Mouse (Mus musculus): ENCODE measurements around the gene Slc16a1.
A peak's percentile ranks its signal among the peaks of the same experiment; 100 is the strongest.

Gene Slc16a1

DNA sequence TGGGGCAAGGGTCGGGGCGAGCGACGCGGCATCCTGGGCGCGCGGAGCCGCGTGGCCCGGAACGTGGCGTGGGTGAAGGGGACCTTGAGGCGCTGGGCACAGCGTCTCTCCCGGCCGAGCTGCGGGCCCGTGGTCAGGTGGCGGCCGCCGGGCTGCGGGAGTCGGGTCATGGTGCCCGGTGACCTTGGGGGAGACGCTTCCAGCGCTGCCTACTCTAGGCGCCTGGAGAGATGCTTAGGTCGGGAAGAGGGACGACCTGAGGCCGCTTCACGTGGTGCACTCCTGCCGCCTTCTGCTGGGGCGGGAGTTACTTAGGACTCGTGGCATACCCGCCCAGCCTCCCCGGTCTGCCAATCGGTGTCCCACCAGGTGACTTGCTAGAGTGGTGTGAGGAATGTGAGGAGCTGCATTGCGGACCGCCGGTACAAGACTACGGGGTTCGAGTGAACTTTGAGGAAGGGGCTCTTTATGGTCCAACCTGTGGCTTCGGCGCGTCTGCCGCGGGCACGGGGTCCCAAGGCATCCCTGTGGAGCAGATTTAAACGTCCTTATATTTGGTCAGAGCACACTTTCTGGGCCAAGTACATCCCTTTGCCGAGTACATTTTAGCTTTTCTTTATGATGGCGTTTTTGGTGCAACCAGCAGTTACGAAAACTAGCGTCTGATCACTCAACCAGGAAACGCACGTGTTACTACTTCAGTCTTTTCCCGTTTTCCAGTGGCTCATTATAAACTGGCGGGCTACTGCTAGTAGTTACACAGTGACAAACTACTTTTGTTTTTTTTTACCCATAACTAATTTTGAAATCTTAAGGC, 672 bp downstream of the Slc16a1 start:
- DNase-seq (ENCODE audit: low spot score in 2 of 2) = peak; percentile 30 to 37

GRCm38 (mm10) chr3:104639749-104640368, 1.4 kb downstream of the Slc16a1 start:
- no peak for DNase-seq (ENCODE audit: low spot score in 2 of 2)

DNA sequence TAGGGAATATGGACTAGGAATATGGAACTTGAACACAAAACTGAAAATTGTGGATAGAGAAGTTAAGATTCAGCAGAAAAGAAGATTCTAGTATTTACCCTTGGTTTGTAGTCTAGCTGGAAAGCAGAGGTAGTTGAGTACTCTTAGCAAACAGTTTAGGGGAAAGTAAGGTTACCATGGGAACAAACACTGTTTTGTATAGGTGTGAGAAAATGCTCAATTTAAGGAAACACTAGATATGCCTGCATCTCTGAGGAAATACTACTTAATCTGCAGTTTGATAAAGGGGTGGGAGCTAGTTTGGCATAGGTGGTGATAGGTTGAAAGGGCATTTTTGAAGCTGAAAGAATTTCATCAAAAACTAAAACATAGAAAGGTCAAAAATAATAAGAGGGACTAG, 2.4 kb downstream of the Slc16a1 start:
- DNase-seq (ENCODE audit: low spot score in 2 of 2) = peak in 1 of 2 experiments; percentile 22

- no peak for DNase-seq (ENCODE audit: low spot score in 2 of 2)
Observed at GRCm38 (mm10) chr3:104641313-104641712, 2.8 kb downstream of the Slc16a1 start.

GRCm38 (mm10) chr3:104643113-104643512, 4.6 kb downstream of the Slc16a1 start:
- no peak for DNase-seq (ENCODE audit: low spot score in 2 of 2)

DNA sequence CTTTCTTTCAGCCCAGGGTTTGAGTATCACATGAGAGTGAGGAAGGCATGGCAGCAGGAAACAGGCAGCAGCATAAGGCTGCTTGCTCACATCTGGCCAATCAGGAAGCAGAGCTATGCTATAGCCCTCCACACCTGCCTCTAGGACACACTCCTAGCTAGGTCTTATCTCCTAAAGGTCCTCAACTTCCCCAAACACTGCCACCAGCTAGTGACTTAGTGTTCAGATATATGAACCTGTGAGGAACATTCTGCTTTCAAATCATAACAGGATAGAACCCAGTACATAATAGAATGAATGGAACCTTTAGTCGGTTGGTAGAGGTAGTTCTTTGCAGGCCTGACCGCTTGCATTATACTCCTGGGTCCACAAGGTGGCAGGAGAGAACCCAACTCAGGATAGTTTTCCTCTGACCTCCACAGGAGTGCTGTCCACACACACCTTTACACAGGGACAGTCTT, 5.4 kb downstream of the Slc16a1 start:
- DNase-seq (ENCODE audit: low spot score in 2 of 2) = peak; percentile 38 to 53

GRCm38 (mm10) chr3:104644371-104644770, 5.9 kb downstream of the Slc16a1 start:
- no peak for DNase-seq (ENCODE audit: low spot score in 2 of 2)

- DNase-seq (ENCODE audit: low spot score in 2 of 2) = no peak
Observed at GRCm38 (mm10) chr3:104654219-104654618, 15.8 kb downstream of the Slc16a1 start.

- DNase-seq (ENCODE audit: low spot score in 2 of 2) = no peak
Observed at GRCm38 (mm10) chr3:104654921-104655320, 16.5 kb downstream of the Slc16a1 start.

DNA sequence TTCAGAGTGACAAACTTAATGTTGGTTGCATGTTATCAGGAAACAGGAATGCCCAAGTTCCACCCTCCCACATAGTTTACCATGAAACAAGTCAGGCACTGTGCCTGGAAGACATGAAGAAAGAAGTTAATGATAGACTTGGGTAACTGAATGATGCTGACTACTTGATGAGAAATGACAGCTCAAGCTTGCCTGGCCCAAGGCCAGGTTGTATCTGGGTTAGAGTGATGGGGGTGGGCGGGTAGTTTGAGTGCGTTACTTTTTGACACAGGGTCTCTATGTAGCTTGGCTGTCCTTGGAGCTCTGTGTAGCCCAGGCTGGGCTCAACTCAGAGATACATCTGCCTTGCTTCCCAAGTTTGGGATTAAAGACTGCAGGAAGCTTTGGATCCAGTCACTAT, 20.2 kb downstream of the Slc16a1 start:
- no peak for DNase-seq (ENCODE audit: low spot score in 2 of 2)

GRCm38 (mm10) chr3:104659758-104660157, 21.3 kb downstream of the Slc16a1 start:
- DNase-seq (ENCODE audit: low spot score in 2 of 2) = no peak

GRCm38 (mm10) chr3:104660522-104660921, 22.1 kb downstream of the Slc16a1 start:
- DNase-seq (ENCODE audit: low spot score in 2 of 2) = no peak

- DNase-seq (ENCODE audit: low spot score in 2 of 2) = no peak
Observed at GRCm38 (mm10) chr3:104662007-104662406, 23.5 kb downstream of the Slc16a1 start.

DNA sequence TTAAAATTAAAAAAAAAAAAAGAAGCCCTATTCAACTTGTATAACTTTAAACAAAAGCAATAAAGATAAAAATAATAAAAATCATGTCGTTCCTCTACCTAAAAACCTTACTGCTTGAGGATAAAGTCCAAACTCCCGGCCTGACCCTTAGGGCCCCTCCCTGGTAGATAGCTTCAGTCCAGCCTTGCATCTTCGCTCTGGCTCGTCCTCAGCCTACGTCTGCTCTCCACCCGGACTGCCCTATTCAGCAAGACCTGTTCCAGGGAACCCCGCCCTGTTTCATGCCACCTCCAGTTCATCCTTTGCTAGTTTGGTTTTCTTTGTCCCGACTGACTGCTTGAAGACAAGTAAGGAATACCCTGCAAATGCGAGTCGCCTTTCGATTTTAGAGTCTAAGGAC, 24.5 kb downstream of the Slc16a1 start:
- DNase-seq (ENCODE audit: low spot score in 2 of 2) = no peak

DNA sequence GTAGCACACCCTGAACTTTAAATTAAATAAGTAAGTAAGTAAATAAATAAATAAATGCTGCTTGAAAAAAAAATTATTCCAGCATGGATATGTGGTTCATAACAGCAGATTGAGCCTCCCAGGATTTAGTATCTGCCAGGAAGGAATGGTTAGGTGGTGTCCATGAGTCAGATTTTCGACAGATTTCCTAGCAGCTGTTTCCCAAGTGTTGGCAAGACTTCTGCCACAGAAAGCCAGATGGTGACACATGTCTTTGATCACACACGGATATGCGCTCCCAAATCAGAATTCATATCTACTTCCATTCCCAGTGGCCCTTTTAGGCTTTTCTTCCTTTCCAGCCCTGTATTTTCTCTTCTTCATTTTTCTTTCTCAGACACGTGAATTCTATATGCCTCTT, 28.5 kb downstream of the Slc16a1 start:
- DNase-seq (ENCODE audit: low spot score in 2 of 2) = no peak

DNA sequence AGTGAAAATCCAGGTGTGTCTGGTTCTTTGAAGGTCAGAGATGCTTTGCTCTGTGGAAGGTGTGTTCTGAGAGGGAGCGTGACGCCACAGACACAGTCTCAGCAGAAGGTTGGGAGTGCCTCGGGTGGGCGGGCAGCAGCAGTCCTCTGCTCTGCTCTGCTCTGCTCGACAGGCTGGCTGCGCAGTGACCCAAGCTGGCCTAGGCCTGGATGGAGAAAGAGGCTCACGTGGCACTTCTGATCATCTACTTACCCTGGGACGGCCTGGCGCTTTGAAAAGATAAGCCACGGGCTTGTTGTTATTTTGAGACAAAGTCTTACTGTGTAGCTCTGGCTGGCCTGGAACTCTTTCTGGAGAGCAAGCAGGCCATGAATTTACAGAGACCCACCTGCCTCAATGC, 29.0 kb downstream of the Slc16a1 start:
- no peak for DNase-seq (ENCODE audit: low spot score in 2 of 2)

- no peak for DNase-seq (ENCODE audit: low spot score in 2 of 2)
Observed at GRCm38 (mm10) chr3:104668989-104669388, 30.5 kb downstream of the Slc16a1 start.

DNA sequence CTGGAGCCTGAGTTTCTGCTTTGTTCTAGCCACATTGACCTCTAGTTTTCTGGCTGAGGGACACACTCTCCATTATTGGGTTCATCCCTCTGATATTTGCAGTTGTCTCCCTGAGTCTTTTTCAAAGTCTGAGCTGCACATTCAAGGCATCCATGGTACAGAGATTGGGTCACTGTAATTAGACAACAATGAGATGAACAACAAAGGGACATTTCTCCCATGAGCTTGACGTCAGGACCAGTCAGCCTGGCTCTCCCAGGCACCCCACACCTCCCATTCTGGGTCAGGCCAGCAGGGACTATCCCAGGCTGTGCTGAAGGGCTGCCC, 31.4 kb downstream of the Slc16a1 start:
- no peak for DNase-seq (ENCODE audit: low spot score in 2 of 2)

- DNase-seq (ENCODE audit: low spot score in 2 of 2) = peak in 1 of 2 experiments; percentile 5
Observed at GRCm38 (mm10) chr3:104670183-104671020, 31.9 kb downstream of the Slc16a1 start.

GRCm38 (mm10) chr3:104671543-104671942, 33.1 kb downstream of the Slc16a1 start:
- no peak for DNase-seq (ENCODE audit: low spot score in 2 of 2)

DNA sequence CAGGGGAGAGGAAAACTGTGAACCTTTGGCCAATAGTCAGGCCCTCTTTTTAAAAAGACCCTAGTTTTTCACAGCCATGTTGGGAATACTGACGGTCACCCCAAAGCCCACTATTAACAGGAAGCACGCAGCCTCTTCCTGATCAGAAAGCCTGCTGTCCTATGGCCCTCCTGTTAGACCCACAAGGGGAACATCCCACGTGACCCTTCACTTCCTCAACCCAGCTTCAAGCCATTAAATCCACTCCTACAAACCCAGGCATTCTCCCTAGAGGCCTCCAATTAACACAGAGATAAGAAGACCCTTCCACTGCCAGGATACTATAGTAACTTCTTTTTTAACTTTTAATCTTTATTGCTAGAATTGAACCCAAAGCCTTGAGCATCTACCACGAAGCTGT, 33.6 kb downstream of the Slc16a1 start:
- DNase-seq (ENCODE audit: low spot score in 2 of 2) = no peak

DNA sequence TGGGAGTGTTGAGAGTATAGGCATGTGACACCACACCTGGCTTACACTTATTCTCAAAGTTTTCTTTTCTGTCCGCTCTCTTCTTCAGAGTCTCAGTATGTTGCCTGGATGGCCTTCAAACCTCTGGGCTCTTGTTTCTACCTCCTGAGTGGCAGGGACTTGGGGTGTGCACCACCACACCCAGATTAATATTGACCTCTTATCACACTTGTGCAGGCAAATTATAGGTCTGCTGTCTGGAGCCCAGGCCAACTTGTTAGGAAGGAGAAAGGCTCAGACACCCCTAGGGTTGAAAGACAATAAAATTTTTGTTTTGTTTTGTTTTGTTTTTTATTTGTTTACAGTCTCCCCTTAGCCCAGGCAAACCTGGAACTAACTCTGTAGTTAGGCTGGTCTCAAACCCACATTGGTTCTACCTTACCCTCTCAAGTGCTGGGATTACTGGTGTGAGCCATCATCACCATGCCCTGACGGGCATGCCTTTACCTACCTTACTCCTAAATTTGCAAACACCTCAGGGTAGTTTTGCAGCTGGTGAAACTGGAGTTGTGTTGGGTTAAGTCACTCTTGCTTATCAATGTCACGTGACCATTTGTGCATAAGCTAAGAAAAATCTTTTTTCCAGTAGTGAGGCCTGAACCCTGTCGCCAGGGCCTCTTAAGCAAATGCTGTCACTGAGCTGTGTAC, 35.3 kb downstream of the Slc16a1 start:
- DNase-seq (ENCODE audit: low spot score in 2 of 2) = no peak

Measured in natural killer cell, adult 2 months (primary cell).